ENCODE assay signal across 16 mouse cellular contexts in the genomic region with DNA sequence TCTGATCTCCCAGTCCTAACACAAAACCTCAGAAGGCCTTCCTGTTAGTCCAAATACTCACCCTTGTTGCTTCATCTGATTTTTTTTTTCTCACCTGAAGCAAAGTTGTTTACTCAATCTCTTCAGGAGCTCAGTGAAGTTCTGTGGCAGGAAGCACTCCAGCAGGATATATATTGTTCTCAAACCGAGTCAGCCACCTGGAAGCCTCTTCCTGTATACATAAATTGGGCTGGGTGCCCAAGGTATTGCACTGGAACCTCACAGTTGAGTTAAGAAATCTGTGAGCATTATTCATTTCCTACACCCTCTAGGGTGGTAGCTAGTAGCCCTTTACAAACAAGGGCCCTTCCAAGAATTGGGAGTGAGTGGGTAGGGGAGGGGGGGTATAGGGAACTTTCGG.
DNase-seq lines count a peak whose midpoint lies in the region.
"Had no signal": no experiment of that assay in that cellular context is flagged by ENCODE, and none has a peak within 500 bp of the region (broad histone marks: within the 10 kb centered on the region; RNA-seq: fewer than 3 reads in every experiment).

No protein-coding gene starts in this region.

- intact Hi-C loops in gastrocnemius, postnatal 14 days (cut with DNase I; ENCODE audit: low total_unique reads): no loop called here

- peak; percentile 13 for DNase-seq in T-cell, adult 2 months (ENCODE audit: low spot score)
- DNase-seq in gonadal fat pad, adult 2 months (ENCODE audit: low read depth): peak; percentile 68
- peak; percentile 15 for DNase-seq in lung, postnatal 10 days
- peak; percentile 11 for DNase-seq in naive thymus-derived CD4-positive, alpha-beta T cell, adult 2 months (ENCODE audit: low read depth)
- no peak for DNase-seq in layer of hippocampus, postnatal 36 days
- no peak for DNase-seq in gastrocnemius, postnatal 14 days
- DNase-seq in gastrocnemius, adult 8-10 months (ENCODE audit: low spot score in 2 of 2): no peak
- DNase-seq: B cell, adult 2 months; cerebellum, adult 9-10 months; cerebellum, postnatal 36 days; forebrain, postnatal 0 days; gastrocnemius, postnatal 36 days; heart, postnatal 10 days; kidney, postnatal 25 days; right cerebral cortex, postnatal 4 days; thymus, postnatal 14 days had no signal

Comparison
In these comparisons a context has a peak if more than half of its experiments do, and no peak if none do; other contexts are left out.
1. DNase-seq: peak in T-cell, adult 2 months (single experiment), gonadal fat pad, adult 2 months (single experiment), lung, postnatal 10 days (single experiment) and naive thymus-derived CD4-positive, alpha-beta T cell, adult 2 months (single experiment); none in layer of hippocampus, postnatal 36 days (0 of 2), gastrocnemius, postnatal 14 days (single experiment) and gastrocnemius, adult 8-10 months (0 of 2).